Mouse (Mus musculus) megakaryocyte, adult 5-6 weeks (primary cell): ENCODE measurements at regions not wholly inside any gene's neighbourhood (a gene's known extent, or its start where the extent isn't known, plus 50 kb on each side); places are given as distances from the start of the nearest gene placed in this dataset.
A peak's percentile ranks its signal among the peaks of the same experiment; 100 is the strongest.

ENCODE experiments used
- ATAC-seq: 2 replicates; pipeline ENCODE4 v1.8.0; 2016; ENCODE audit warnings: mild to moderate bottlenecking, inconsistent platforms; ENCODE audit not compliant: poor library complexity, severe bottlenecking

- no peak for ATAC-seq
Measured at GRCm38 (mm10) chr14:74358730-74359444, 281.8 kb upstream of the Htr2a start.

DNA sequence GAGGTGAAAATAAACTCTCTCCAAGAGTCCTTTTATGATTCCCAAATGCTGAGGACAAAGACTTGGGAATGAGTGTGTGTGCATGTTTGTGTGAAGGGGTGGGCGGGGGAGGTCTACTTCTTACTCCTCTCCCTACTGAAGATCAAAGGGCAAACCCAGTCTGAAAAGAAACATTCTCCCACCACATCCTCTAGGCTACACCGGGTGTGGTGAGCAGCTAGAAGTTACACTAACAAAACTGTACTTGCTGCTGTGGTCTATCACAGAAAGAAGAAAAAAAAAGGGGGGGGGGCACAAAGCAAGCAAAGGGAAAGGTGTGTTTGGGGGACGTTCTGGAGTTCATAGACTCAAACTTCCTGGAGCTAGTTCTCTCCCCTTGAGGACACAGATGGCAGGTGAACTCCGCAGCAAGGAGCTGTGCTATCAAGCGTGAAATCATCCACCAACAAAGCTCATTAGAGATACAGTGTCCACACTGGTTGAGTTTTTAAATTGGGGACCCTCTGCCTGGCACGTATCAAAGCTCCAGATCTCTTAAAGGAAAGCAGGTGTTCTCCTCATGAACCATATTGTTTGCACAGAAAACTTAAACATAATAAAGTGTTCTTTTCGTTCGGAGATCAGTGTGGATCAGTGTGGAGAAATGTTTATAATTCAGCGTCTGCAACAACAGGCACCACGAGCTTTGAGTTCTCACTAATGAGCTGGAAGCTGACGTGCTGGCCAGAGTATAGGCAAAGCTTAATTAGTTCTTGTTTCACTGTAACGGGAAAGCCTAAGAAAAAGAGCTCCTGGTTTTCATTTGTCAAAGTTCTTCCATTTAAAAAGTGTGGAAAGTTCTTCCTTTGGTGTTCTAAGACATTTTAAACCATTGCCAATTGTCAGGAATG lies 280.7 kb upstream of the Htr2a start:
- ATAC-seq, result no peak

DNA sequence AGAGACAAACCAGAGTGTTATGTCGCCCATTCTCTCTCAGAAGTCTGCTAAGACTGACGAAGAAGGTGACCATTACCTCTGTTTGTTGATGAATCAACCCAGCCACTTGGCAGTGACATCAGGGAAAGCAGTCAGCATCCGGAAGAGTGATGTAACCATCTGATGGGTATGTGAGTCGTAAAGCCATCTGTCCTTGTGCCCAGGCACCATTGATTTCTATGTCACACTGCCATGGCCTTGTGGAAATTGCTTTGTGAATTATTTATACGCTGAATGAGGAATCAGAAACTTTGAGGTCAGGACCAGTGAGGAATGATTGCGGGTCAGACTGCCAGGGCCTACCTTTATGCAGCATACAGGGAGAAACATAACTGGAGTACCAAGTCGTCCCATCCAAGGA lies 256.2 kb upstream of the Htr2a start:
- no peak for ATAC-seq

DNA sequence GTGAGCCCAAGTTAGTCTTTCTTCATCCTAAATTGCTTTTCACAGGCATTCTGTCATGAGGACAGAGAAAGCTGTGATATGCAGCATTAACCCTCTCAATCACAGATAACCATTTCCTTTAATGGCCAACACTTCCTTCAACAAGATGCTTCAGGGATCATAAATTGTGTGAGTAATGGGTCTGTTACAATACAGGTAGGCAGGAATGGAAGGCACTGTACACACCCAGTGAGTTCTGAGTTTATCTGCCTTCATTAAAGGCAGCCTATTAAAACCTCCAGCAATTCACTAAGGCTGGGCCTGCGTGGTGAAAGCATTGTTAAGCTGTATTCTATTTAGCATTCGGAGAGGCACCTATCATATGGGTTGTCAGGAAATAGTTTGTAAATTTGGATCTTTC lies 248.2 kb upstream of the Htr2a start:
- ATAC-seq, result no peak

- ATAC-seq, result no peak
Measured at GRCm38 (mm10) chr14:74397202-74397601, 243.4 kb upstream of the Htr2a start.

GRCm38 (mm10) chr14:74409441-74409840 lies 231.2 kb upstream of the Htr2a start:
- no peak for ATAC-seq

DNA sequence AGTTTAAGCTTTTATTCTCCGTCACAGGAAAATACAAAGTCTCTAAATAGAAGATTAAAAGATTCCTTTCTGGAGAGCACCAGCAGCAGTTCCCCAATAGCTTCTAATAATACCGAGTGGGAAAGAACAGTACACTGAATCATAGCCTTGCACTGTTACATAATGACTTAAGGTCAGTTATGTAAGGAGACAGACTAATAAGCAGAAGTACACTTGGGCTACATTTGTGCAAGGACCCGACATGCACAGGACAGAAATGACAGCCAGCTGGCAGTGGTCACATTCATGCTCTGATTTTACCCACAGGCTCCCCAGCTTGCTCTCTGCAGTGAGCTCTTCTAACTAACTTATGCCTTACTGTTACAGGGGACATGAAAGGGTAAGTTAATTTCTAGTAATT lies 212.4 kb upstream of the Htr2a start:
- no peak for ATAC-seq

DNA sequence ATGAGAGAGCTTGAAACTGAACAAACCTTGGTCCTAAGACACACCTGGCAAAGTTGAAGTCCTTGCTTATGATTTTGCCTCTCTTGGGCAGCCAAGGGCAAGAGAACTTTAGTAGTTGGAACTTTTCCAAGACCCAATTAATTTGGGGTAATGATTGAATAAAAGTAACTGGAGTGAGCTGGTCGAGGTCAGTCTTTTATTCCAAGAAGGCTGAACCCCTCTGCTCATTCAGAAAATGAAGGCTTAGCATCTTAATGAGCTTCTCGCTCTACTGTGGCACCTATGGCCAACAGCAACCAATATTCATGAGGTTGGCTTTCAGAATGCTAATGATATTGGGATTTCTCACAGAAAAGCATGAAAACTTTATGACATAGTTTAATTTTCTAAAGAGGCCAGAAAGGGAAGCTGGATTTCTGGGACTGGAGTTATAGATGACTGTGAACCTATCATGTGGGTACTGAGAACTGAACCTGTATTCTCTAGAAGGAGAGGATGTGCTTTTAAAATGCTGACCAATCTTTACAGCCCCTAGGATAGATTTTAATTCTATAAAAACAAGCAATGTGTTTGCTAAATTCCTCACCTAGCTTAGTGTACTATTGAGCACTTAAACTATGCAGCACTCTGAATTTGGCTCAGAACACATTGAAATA lies 176.5 kb upstream of the Htr2a start:
- no peak for ATAC-seq

DNA sequence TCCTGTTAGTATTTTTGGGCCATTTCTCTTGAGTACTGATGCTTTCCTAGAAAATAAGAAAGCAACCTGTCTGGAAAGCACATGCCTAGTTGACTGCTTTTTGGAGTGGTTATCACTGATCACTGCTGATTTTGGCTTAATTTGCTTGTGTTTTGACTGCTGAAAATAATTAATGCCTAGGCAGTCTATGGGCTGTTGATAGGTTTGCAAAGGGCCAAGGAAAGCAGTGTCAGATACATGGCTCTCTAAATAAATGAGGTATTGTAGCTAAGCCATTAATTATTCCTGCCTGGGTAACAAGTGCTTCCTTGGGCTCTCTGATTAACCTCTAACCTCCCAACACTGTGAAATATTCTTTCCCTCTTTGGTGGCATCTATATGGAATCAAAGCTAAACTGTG lies 145.1 kb upstream of the Htr2a start:
- no peak for ATAC-seq

GRCm38 (mm10) chr14:74511521-74511920 lies 129.1 kb upstream of the Htr2a start:
- no peak for ATAC-seq

GRCm38 (mm10) chr14:74516451-74516850 lies 124.2 kb upstream of the Htr2a start:
- peak; percentile 27; the same call in 1 of the 2 replicates for ATAC-seq

DNA sequence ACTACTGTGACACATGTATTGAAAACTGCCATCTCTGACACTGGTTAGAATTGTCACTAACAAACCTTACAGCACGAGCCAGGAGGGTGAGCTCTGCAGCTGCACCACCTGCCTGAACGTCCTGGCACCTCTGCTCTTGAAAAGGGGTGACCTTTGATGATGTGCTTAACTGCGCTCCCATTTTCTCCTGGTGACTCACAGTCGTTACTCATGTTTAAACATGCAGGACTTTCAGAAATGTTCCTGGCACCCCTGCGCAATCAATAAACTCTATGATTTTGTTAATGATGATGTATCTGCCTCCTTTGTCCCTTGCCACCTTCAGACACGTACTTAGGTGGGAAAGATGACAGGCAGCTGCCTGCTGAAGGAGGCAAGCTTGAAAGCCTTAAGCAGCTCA lies 121.1 kb upstream of the Htr2a start:
- no peak for ATAC-seq

DNA sequence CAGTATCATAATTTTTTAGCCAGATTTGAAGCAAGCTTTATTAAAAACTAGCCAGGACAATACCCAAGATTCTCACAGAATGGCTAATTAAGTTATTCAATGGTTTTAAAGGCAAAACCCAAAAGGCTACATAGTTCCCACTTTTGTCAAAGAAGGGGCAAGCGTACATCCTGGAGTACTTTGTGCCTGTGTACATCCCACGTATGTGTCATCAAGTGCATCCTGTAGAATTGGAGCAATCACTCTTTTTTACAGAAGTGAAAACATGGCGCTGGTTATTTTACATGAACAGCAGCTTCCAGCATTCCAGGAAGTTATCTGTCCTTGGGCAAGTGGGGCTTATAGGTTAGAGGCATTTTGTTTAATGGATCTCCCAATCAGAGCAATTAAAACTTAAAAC lies 119.0 kb upstream of the Htr2a start:
- ATAC-seq, result no peak

- no peak for ATAC-seq
Measured at GRCm38 (mm10) chr14:74527246-74527645, 113.4 kb upstream of the Htr2a start.

GRCm38 (mm10) chr14:74529368-74529951 lies 111.2 kb upstream of the Htr2a start:
- ATAC-seq, result no peak

- no peak for ATAC-seq
Measured at GRCm38 (mm10) chr14:74538187-74538586, 102.5 kb upstream of the Htr2a start.

- ATAC-seq, result no peak
Measured at GRCm38 (mm10) chr14:74544028-74544427, 96.6 kb upstream of the Htr2a start.

DNA sequence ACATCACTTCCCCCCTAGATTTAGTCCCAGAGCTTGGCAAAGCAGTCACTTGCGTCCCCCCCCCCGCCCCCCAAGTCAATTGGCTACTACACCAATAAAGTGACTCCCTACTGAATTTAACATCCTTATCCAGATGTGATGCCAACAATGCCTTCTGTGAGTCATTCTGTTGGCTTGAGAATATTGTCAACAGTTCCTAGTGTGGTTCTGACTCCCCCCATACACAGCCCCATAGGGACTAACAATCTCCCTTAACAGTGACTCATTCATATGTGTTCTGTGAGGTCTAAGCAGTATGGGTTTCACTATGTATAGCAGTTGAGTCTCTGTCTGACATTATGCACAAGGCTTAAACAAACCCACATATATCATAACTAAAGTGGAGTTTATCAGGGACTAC lies 89.5 kb upstream of the Htr2a start:
- ATAC-seq, result no peak

GRCm38 (mm10) chr14:74553636-74554035 lies 87.0 kb upstream of the Htr2a start:
- no peak for ATAC-seq

DNA sequence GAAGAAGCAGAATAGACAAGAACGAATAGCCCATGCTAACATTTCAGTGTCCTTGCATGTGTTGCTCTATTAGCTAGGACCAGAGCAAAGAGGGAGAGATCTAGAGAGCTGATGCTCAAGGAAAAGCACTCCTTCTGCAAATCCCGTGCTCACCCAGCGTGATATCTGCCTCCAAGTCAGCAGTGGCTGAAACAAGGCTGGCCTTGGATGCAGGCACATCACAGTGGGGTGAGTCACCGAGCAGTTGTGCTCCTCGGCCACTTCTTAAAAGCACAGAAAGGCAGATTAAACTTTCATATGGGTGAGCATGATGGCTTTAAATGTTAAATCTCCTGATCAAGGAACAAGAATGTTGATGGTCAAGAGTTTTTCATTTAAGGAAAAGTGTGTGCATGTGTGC lies 82.3 kb upstream of the Htr2a start:
- no peak for ATAC-seq
